Mouse (Mus musculus) WW6 (cell line): ENCODE measurements at regions not wholly inside any gene's neighbourhood (a gene's known extent, or its start where the extent isn't known, plus 50 kb on each side); places are given as distances from the start of the nearest gene placed in this dataset.

Source experiments
- DNase-seq: peaks from one replicate; pipeline ENCODE4 v3.0.0-alpha.2; 2013; ENCODE audit warnings: low read depth, low spot score

DNA sequence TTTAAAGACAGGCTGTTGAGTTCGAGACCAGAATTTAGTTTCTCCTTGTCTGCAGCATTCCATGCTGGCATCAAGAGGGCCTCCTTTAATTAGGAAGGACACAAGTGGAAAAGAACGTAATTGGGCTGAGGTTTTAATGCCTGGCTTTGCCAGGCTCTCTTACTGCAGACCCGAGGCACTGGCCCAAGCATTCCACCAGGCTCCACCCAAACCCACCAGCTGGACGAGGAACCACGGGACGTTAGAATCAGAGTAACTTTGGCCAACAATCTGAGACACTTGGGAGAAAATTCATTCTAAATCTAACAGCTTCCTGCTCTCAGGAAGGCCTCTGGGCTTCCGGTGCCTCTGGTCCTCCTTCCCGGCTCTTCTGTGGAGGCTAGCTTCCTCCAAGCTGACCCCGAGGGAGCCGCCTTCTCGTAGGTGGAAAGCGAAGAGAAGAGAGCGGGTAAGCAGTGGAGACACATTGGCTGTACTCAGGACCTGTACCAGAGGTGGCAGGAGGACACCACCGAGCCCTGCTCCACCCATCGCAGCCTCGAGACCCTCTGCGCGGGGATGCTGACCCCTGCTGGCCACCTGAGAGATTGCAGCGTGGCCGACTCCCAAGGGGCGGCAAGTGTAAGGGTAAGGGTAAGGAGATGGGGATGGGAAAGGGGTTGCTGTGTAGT lies 105.5 kb downstream of the Tmem17 start:
- peak; percentile 83 for DNase-seq

DNA sequence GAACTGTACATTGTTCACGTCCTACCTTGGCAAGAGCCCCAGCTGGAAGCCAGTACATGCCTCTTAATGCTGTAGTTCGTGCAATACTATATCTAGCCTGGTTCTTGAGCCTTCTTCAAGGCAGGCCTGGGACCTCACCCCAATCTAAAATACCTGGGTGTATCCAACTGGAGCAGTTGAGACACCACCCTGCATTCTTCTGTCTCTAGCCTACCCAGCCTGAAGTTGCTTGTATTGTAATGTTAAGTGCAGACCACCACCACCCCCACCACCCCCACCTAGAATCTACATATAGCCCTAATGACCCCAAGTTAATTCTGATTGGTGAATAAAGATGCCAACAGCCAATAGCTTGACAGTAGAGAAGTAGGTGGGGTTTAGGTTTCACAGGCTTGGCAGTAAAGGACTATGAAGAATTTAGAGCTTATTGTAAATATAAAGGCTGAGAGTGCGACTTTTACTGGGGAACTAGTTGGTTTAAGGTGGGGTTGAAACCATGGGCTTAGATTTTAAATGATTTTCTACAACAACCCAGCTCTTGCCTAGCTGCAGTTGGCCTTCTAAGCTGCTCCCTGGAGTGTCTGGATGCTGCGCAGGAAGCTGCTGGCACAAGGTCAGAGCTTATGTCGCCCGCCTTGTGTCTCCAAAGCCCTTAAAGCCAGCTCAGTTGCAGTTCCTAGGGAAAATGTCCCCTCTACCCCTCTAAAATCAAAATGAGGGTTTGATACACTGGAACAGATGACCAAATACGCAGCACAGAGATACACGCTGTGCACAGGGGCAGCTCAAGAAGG lies 109.2 kb downstream of the Tmem17 start:
- peak; percentile 86 for DNase-seq

GRCm38 (mm10) chr11:22621868-22622267 lies 110.0 kb downstream of the Tmem17 start:
- no peak for DNase-seq

DNA sequence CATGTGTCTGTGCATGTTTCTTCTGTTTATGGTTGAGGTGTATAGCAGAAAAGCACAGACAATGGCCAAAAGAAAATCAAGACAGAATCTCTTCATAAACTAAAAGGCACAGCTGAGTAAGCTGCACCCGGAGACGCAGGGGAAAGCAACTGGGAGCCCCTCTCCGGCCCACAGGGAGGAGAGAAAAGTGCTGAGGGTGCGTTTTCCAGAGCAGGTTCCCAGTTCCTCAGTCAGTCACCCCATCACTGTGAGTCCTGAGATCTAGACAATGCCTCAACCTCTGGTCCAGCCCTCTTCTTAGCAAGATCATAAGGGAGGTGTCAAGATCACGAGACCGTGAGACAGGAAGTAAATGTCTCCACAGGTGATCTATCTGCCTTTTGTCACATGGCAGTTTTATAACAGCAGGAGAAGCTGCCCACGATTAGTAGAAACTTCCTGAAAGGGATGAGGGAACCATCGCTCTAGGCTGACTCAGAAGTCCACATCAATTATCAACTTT lies 110.7 kb downstream of the Tmem17 start:
- DNase-seq, result no peak

- no peak for DNase-seq
These were observed 114.5 kb downstream of the Tmem17 start for GRCm38 (mm10) chr11:22626407-22626806.

- no peak for DNase-seq
These were observed 116.6 kb downstream of the Tmem17 start for GRCm38 (mm10) chr11:22628497-22628896.

DNA sequence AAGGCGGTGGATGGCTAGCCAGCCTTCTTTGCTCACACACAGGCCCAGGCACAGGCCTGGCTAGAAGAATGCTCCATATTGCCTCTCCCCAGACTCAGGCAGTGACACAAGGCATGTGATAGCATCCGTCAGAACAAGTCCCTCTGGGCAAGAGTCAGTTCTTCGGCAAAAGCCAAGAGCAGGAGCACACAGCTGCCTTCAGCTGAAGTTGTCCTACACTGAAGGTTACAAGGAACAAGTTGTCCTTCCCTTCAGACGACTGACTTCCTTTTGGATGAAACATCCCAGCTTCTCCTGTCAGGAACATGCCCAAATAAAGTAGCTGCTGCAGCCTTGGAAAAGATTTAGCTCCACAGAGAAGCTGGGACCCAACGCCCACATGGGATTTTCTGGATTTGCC lies 117.1 kb downstream of the Tmem17 start:
- DNase-seq, result no peak

DNA sequence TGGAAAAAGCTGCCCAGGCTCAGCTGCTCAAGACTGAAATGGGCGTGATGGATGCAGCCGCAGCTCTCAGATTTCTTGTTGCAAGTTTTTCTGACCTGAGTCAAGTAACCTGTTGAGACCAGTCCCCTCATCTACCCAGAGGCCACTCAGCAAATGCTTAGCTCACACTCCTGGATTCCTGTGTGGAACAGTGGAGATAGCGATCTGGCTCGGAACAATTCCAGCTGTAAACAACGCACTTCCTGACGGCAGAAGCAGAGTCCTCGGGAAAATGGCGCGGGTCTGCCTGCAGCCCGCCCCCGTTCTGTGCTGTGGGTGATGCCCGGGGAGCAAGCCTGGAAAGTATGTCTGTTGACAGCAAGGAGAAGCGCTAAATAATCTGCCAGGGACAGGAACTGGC lies 117.7 kb downstream of the Tmem17 start:
- DNase-seq, result no peak

GRCm38 (mm10) chr11:22629991-22630390 lies 118.1 kb downstream of the Tmem17 start:
- no peak for DNase-seq

GRCm38 (mm10) chr11:22630982-22631381 lies 119.1 kb downstream of the Tmem17 start:
- DNase-seq, result no peak

GRCm38 (mm10) chr11:22631606-22632313 lies 119.9 kb downstream of the Tmem17 start:
- DNase-seq, result no peak

DNA sequence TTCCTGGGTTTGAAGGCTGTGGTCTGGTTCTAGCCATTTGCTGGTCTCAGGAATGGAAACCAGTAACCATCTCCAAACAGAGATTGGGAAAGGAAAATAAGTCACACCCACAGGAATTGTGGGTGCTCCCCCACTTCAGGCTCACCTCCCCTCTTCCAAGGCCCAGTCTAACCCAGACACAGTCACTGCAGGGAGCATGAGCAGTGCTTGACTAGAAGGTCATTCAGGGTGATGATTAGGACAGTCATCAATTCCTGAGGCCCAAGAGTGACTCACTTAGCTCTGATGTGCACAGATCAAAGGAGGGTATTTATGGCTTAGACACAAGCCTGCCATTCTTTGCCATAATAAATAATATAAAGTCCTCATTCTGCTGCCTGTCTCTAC lies 120.4 kb downstream of the Tmem17 start:
- DNase-seq, result no peak

- DNase-seq, result no peak
These were observed 121.1 kb downstream of the Tmem17 start for GRCm38 (mm10) chr11:22632988-22633387.

DNA sequence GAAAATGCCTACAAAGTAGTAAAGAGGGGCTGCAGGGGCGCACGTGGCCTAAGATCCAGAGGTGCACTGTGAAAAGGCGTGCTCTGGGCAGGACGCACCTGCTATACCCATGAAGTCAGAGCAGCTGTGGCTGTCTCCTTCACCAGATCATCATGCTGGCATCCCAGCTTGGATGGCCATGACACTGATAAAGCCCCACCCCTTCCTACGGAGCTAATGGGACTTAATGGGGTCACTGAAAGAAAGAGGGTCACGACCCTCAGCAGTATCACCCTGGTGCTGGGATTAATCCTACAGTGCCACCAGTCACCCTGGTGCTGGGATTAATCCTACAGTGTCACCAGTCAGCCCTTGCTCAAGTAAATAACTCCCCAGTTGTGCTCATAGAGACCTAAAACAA lies 122.1 kb downstream of the Tmem17 start:
- DNase-seq, result no peak

- no peak for DNase-seq
These were observed 123.1 kb downstream of the Tmem17 start for GRCm38 (mm10) chr11:22635021-22635420.

DNA sequence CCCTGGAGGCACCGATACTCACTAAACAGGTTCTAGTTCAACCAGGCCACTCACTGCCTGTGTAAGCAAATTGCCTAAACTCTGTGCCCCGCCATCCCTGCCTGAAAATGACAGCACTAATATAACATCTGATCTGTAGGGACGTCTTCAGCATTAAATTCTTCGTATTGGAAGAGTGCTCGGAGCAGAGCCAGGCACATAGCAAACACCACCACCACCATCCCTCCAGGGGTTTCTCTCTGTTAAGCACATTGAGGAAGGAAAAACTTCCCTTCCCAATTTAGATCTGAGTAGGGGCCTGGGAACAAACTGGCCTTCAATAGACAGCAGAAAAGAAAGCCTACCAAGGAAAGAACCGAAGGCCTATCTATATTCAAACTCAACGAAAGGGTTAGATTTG lies 124.4 kb downstream of the Tmem17 start:
- DNase-seq, result no peak

DNA sequence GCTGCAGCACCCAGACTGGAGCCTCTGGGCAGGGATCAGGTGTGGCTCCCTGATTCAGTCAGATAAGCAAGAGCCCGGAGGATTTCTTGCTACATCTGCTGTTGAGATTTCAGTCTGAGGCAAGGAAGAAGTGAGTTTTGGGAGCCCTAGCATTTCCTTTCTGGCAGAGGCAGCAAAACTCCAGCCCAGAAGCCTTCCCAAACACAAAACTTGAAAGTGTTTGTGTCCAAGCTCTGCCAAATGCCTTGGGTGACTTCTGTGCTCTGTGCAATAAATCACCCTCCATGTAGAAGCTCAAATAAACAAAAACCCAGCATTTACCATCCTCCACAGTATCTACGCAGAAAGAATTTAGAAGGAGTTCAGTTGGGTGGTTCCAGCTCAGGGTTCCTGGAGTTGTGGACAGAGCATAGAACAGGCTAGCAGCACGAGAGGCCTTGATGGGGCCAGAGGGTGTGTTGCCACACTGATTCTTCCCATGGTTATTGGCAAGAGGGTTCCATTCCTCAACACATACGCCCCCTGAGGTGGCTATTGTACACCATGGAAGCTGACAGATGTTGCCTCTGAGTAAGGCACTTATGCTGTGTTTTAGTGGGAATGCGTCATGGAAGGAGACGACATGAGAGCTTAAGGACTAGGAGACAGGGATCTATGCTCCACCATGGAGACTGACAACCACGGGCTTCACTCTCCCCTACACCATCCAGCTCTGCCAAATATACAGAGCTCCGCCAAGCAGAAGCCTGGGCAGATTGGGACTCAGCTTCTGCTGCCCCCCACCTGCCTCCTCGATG lies 125.1 kb downstream of the Tmem17 start:
- DNase-seq, result no peak

DNA sequence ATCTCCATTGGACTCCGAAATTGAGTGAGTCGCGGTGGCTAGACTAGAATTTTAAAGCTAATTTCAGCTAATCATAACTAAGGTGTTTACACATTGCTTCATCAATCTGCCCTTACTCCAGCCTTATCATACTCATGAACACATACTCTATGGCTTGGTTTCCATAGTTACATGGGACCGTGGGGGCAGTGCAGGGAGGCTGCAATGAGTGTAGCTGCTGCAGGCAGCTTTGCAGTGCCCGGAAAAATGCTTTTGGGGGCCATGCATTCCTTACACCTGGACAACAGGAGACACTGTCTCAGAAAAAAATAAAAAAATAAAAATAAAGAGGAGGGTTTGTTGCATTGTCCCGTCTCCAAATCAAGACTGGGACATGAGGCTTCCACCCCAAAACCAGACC lies 126.3 kb downstream of the Tmem17 start:
- DNase-seq, result no peak

- DNase-seq, result no peak
These were observed 126.8 kb downstream of the Tmem17 start for GRCm38 (mm10) chr11:22638700-22639099.

DNA sequence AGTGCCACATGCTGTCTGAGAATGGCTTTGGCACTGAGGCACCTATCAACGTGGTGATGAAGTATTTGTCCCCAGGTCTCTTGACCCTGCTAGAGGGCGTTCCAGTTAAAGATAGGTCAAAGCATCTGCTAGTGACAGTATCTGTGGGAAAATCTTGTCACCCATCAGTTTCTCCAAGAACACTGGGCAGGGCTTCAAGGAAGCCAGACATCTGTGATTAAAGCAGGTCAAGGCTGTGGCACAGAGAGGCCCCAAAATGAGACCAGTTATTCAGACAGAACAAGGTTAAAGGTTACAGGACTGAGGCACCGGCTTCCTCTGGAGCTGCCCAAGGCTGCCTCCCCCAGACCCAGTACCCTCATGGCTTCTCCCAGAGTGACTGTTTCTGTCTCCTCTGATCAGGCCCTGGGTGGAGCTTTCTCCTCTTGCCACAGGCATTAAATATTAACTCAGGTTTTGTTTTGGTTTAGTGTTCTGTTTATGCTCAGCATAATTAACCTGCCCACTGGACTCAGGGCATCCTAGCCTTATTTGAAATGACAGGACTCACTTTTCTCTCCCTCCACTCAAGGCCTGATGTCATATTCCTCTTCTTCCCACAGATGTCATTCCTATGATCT lies 128.6 kb downstream of the Tmem17 start:
- DNase-seq, result no peak

DNA sequence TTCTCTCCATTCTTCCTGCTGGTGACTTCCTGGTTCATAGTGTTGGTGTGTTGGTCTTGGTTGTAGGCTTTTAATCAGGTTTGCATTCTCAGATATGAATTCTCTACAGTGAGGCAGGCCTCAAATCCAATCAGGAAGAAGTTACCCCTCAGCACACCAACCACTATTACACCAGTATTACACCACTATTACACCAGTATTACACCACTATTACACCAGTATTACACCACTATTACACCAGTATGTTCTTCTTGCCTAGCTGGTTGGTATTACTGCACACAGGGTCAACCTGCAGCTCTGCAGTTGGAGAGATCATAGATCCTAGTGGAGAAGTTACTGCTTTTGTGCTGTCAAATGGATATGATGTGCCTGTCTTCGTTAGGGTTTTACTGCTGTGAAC lies 129.6 kb downstream of the Tmem17 start:
- DNase-seq, result no peak
